Mouse (Mus musculus) embryonic facial prominence, embryonic 10.5 days (tissue): ENCODE measurements around the gene Gsdma2. TPM values are rescaled to one million over a fixed set of nuclear protein-coding genes. Genes with fewer than 3 reads are reported as not detected.

Experiments used
- polyA plus RNA-seq: library from polyadenylated mRNA; unstranded; fragments of >200 nt; fragmentation: Nextera tagmentation; extraction: Ambion mirVana; gene quantifications from 2 replicates; pipeline ENCODE4 v1.2.1, GENCODE M21; 2016

The Gsdma2 gene
- polyA plus RNA-seq, 1 experiment from 2014 or later, result not detected

Other genes starting within 250 kb of the Gsdma2 start
- gene Pgap3, start 246.3 kb upstream of the Gsdma2 start, polyA plus RNA-seq, result 9.6 TPM in 2 replicates
- 27.5 and 29.5 TPM in 2 replicates for gene Erbb2, start 234.3 kb upstream of the Gsdma2 start, polyA plus RNA-seq
- 83.5 and 85.9 TPM in 2 replicates for gene Mien1, start 207.8 kb upstream of the Gsdma2 start, polyA plus RNA-seq
- gene Grb7, start 200.4 kb upstream of the Gsdma2 start, polyA plus RNA-seq, result 11.9 and 13.3 TPM in 2 replicates
- 0.05 and 0.13 TPM in 2 replicates for gene Ikzf3, start 100.7 kb upstream of the Gsdma2 start, polyA plus RNA-seq
- 0.20 and 0.47 TPM in 2 replicates for gene Zpbp2, start 95.7 kb upstream of the Gsdma2 start, polyA plus RNA-seq
- 56.7 and 57.7 TPM in 2 replicates for gene Ormdl3, start 59.4 kb upstream of the Gsdma2 start, polyA plus RNA-seq
- not detected in 2 replicates for gene Lrrc3c, start 48.5 kb upstream of the Gsdma2 start, polyA plus RNA-seq
- gene Gm12355, start 21.1 kb upstream of the Gsdma2 start, polyA plus RNA-seq, result 1.3 and 2.0 TPM in 2 replicates
- gene Gsdma3, start 20.4 kb upstream of the Gsdma2 start, polyA plus RNA-seq, result not detected in 2 replicates
- not detected in 2 replicates for gene Gsdma, start 17.6 kb downstream of the Gsdma2 start, polyA plus RNA-seq
- 249 and 262 TPM in 2 replicates for gene Psmd3, start 35.8 kb downstream of the Gsdma2 start, polyA plus RNA-seq
- not detected in 2 replicates for gene Csf3, start 54.5 kb downstream of the Gsdma2 start, polyA plus RNA-seq
- 73.9 and 78.1 TPM in 2 replicates for gene Med24, start 82.7 kb downstream of the Gsdma2 start, polyA plus RNA-seq
- gene Thra, start 93.9 kb downstream of the Gsdma2 start, polyA plus RNA-seq, result 8.8 and 9.1 TPM in 2 replicates
- gene Nr1d1, start 128.6 kb downstream of the Gsdma2 start, polyA plus RNA-seq, result 1.1 and 1.8 TPM in 2 replicates
- gene Msl1, start 148.8 kb downstream of the Gsdma2 start, polyA plus RNA-seq, result 23.4 and 23.5 TPM in 2 replicates
- 47.5 and 48.3 TPM in 2 replicates for gene Casc3, start 158.1 kb downstream of the Gsdma2 start, polyA plus RNA-seq
- 1.4 and 1.8 TPM in 2 replicates for gene Rapgefl1, start 190.0 kb downstream of the Gsdma2 start, polyA plus RNA-seq
- gene Wipf2, start 216.9 kb downstream of the Gsdma2 start, polyA plus RNA-seq, result 5.0 and 5.4 TPM in 2 replicates